Mouse (Mus musculus) hindbrain, postnatal 0 days (tissue): ENCODE measurements around the gene Dlx2. TPM values are rescaled to one million over a fixed set of nuclear protein-coding genes. Genes with fewer than 3 reads are reported as not detected.

Experiments used
- ATAC-seq: fragments of 200-750 bp; cut with Nextera tagmentation; 2 replicates; pipeline ENCODE4 v1.8.0; 2017; ENCODE audit warnings: mild to moderate bottlenecking, moderate TSS enrichment, moderate library complexity
- DNase-seq: peaks from one replicate; pipeline ENCODE4 v3.0.0-alpha.2; 2015; ENCODE audit warnings: low spot score
- H3K27ac ChIP-seq: fragments of 300-500 bp; sonication (generic); 2 replicates; pipeline ENCODE4 v1.5.1; 2014; ENCODE audit warnings: mild to moderate bottlenecking
- H3K27me3 ChIP-seq: fragments of 300-500 bp; sonication (generic); 2 replicates; pipeline ENCODE4 v1.6.1; 2014; ENCODE audit warnings: low read length, mixed read lengths; ENCODE audit not compliant: insufficient read depth
- H3K36me3 ChIP-seq: fragments of 300-500 bp; sonication (generic); 2 replicates; pipeline ENCODE4 v1.6.1; 2014; ENCODE audit warnings: low read length, mixed read lengths; ENCODE audit not compliant: insufficient read depth
- H3K4me1 ChIP-seq: fragments of 300-500 bp; sonication (generic); 2 replicates; pipeline ENCODE4 v1.6.1; 2014; ENCODE audit warnings: antibody characterized with exemption, low read length, mixed read lengths; ENCODE audit not compliant: insufficient read depth
- H3K4me2 ChIP-seq: fragments of 300-500 bp; sonication (generic); 2 replicates; pipeline ENCODE4 v1.6.1; 2014; ENCODE audit warnings: low read depth, mild to moderate bottlenecking, low read length, moderate library complexity, mixed read lengths
- H3K4me3 ChIP-seq: fragments of 300-500 bp; sonication (generic); 2 replicates; pipeline ENCODE4 v1.5.1; 2014; ENCODE audit warnings: low read length
- H3K9ac ChIP-seq: fragments of 300-500 bp; sonication (generic); replicated peaks from 2 replicates; pipeline ENCODE4 v1.6.1; 2014; ENCODE audit warnings: mild to moderate bottlenecking, low read length, moderate library complexity, mixed read lengths
- H3K9me3 ChIP-seq: fragments of 300-500 bp; sonication (generic); 2 replicates; pipeline ENCODE4 v1.6.1; 2016; ENCODE audit warnings: low read length, mixed read lengths
- CTCF ChIP-seq: IDR thresholded peaks from 2 replicates; pipeline ENCODE4 v1.5.1; 2016; ENCODE audit warnings: antibody characterized with exemption, control low read depth, low read depth
- WGBS: fragments of 180-500 bp; shearing (Covaris S2); extraction: QIAGEN DNeasy Blood & Tissue Kit; methylation state at CpG from one replicate; pipeline ENCODE4 v1.1.7; 2014; 5-methylcytosine and 5-hydroxymethylcytosine counted together
- polyA plus RNA-seq: library from polyadenylated mRNA; unstranded; fragments of >200 nt; fragmentation: Nextera tagmentation; extraction: Ambion mirVana; gene quantifications from 2 replicates; pipeline ENCODE4 v1.2.1, GENCODE M21; 2015
- total RNA-seq: library from RNA; depleted of rRNA; stranded (reverse); fragments of >200 nt; gene quantifications from 2 replicates; pipeline ENCODE4 v1.2.3, GENCODE M21; 2014

Dlx2 gene
- total and polyA plus RNA-seq, 2 experiments from 2014 or later: 0.26 TPM; not detected in 1

DNA sequence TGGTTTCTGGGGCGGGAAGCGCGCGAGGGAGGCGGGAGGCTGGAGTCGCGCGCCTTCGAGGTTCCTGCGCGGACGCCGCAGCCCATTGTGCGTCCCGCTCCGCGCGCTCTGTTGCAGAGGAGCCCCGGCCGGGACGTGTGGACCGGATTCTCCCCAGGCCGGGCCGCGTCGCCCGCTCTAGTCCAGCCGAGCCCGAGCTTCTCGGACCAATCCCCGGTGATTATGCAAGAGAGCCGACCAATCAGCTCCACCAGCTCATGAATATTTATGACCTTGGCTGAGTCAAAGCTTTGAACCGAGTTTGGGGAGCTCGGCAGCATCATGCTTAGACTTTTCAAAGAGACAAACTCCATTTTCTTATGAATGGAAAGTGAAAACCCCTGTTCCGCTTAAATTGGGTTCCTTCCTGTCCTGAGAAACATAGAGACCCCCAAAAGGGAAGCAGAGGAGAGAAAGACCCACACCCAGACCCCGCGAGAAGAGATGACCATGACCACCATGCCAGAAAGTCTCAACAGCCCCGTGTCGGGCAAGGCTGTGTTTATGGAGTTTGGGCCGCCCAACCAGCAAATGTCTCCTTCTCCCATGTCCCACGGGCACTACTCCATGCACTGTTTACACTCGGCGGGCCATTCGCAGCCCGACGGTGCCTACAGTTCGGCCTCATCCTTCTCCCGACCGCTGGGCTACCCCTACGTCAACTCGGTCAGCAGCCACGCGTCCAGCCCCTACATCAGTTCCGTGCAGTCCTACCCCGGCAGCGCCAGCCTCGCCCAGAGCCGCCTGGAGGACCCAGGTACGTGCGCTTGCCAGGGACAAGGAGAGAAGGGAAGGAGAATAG is 16.8 kb downstream of the Dlx2 start:
- no peak for TF ChIP-seq CTCF
- Histone ChIP-seq H3K4me3 (peak overlapping the region; percentile 33), H3K36me3 (no peaks in the 10 kb centered on the region), H3K9me3 (no peaks in the 10 kb centered on the region), H3K4me2 (peak overlapping the region; percentile 55), H3K27ac (no peak overlapping the region), H3K9ac (no peak overlapping the region), H3K4me1 (no peaks in the 10 kb centered on the region), H3K27me3 (peaks cover 85% of the 10 kb centered on the region)
- 1% methylated on average over 60 of the region's 60 CpGs for WGBS
- DNase-seq (peak; percentile 79), ATAC-seq (peak; percentile 58)

DNA sequence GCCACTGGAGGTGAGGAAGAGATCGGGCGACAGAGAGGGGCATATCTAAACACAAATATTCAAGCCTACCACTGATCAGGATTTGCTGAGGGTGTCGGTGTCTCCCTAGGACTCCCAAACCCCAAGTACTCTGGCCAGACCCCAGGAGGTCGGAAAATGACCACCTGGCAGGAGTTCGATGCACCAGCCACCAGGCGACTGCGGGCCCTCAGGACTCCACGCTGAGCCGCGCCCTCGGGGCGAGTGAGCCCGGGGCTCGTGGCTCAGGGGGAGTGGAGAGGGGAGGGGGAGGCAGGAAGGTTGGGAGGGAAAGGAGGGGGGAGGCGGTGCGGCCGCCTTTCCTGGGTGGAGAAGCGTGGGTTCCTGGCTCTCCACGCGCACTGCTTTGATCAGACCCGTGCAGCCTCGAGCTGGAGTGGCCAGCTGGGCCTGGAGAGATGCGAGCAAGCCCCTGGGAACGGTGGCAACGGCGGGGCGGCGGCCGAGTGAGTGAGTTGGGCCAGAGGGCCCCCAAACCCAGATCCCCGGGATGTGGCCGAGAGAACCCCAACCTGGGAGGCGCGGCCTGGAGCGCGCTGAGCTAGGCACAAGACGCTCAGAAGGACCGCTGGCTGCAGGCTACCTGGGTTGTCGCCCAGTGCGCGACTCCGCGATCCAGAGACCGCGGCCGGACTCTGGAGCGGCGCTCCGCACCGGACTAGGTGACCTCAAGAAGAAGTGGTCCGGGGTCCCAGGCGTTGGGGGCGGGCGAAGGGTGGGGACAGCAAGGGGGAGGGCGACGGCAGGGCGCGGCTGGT is 17.6 kb downstream of the Dlx2 start:
- no peak overlapping the region for H3K9ac ChIP-seq
- no peak for DNase-seq

DNA sequence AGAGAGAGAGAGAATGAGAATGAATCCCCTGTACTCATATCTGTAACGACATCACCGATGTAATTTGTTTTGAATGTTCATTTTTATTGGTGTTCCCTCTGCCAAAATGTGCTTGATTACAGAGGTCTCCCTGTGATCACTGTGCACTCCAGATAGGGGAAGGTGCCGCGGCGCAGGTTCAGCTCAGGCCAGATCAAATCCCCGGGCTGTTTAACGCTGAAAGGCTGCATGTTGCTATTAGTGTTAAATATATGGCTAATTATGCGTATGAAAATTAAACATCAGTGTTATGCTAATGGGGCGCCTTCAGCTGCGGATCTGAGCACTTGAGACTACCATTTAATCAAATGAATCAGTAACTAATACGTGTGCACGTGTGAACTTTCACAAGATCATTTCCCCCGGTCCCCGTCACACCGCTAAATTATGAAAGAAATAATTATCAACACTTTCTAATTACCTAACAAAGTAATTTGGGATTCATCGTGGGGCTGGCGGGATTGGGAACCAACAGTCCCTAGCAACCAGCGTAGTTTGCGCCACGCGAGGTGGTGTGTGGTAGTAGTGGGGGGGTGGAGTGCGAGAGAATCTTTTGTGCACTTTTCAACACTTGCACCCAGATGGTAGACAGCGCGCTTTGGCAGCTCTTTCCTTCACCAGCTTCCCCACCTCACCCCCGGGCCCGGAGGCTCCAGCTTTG is 18.4 kb downstream of the Dlx2 start, which contains the start of gene Dlx1:
Dlx1 (plus strand) TSS at position 100 of the 700 bp plus-strand sequence.
- DNase-seq (no peak), ATAC-seq (no peak)
- H3K4me2 ChIP-seq: peak within 1 kb of the TSS; percentile 55
- no peak within 1 kb of the TSS for H3K27ac ChIP-seq
- H3K27me3 ChIP-seq: peaks cover 85% of the 10 kb centered on the region
- no peak for TF ChIP-seq CTCF
- no peaks in the 10 kb centered on the region for H3K9me3 ChIP-seq
- 1% methylated on average over 26 of the region's 26 CpGs for WGBS
- no peaks in the 10 kb centered on the region for H3K36me3 ChIP-seq
- peak within 1 kb of the TSS; percentile 33 for H3K4me3 ChIP-seq
- no peak within 1 kb of the TSS for H3K9ac ChIP-seq
- H3K4me1 ChIP-seq: no peaks in the 10 kb centered on the region

More for the DNA sequence above, 17.6 kb downstream of the Dlx2 start:
- TF ChIP-seq CTCF: no peak
- Histone ChIP-seq H3K9me3 (no peaks in the 10 kb centered on the region), H3K27me3 (peaks cover 84% of the 10 kb centered on the region), H3K4me2 (peak overlapping the region; percentile 55), H3K4me3 (peak overlapping the region; percentile 33), H3K36me3 (no peaks in the 10 kb centered on the region), H3K4me1 (no peaks in the 10 kb centered on the region), H3K27ac (no peak overlapping the region)
- under 1% methylated on average over 49 of the region's 57 CpGs for WGBS
- peak; percentile 52 for ATAC-seq

DNA sequence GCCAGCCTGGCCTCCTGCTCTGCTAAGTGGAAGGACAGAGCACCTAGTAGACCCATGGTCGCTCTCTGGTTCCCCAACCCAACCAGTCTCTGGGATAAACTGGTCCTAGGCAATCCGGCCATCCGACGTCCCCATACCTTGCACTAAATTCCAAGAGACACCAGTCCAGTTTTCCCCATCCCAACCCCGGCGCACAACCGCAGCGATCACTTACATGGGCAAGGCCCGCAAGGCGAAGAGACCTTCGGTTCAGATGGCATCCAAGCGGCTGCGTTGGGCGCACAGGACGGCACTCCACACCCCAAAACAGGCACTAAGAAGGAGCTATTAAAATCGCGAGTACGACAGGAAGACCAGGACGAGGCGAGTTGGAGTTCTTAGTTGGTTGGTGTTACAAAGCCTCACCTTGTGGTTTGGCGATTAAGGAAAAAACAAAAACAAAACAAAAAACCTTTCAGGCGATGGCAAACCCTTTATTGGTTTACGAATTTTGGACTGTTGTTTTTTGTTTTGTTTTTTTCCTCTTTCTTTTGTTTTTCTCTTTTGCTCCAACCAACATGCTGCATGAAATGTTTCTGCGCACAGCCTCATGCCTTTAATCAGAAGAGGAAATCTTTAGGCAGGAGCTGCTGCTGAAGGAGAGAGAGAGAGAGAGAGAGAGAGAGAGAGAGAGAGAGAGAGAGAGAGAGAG is 19.1 kb downstream of the Dlx2 start:
- Histone ChIP-seq H3K36me3 (no peaks in the 10 kb centered on the region), H3K4me3 (no peak overlapping the region), H3K27me3 (peaks cover 88% of the 10 kb centered on the region), H3K4me1 (no peaks in the 10 kb centered on the region), H3K9me3 (no peaks in the 10 kb centered on the region), H3K27ac (no peak overlapping the region), H3K4me2 (no peak overlapping the region), H3K9ac (no peak overlapping the region)
- WGBS: 3% methylated on average over 24 of the region's 24 CpGs
- ATAC-seq (no peak), DNase-seq (no peak)
- TF ChIP-seq CTCF: no peak

DNA sequence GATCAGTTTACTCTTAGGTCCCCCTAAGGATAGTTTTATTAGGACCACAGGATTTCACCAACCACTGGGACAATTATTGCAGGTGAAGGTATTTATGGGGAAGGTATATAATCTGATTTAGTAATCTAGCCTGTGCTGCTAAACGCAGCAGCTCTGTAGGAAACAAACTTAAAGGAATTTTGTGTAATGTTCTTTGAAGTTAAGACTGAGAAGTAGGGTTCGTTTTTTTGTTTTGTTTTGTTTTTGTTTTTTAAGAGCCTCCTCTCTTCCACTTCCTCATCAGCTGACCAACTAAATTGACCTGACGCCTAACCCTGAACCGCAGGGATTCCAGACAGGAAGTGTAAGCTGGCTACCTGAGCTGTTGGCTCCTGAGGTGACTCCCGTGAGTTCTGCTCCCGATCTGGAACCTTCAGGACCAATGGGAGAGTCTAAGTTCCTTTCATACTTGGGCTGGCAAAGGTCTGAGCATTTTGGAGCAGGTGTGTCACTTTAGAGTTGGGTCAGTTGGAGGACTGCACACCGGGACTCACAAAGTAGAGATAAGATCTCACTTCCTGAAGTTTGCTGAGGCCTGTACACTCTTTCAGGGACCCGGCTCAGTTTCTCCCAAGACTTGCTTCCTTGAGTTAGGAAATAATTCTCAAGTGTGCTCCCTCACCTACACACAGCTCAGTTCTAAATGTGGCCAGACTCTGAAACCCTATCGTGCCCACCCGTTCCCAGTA is 19.8 kb downstream of the Dlx2 start:
- no peak overlapping the region for H3K9ac ChIP-seq
- ATAC-seq (no peak), DNase-seq (no peak)
- H3K36me3 ChIP-seq: no peaks in the 10 kb centered on the region
- no peak overlapping the region for H3K4me3 ChIP-seq
- H3K27me3 ChIP-seq: peaks cover 87% of the 10 kb centered on the region
- no peaks in the 10 kb centered on the region for H3K4me1 ChIP-seq
- WGBS: 4% methylated on average over 10 of the region's 10 CpGs
- no peak for TF ChIP-seq CTCF
- H3K27ac ChIP-seq: no peak overlapping the region
- H3K9me3 ChIP-seq: no peaks in the 10 kb centered on the region
- no peak overlapping the region for H3K4me2 ChIP-seq
